Mouse (Mus musculus): Measurements from ENCODE around the gene Gm4301. TPM values are rescaled to one million over a fixed set of nuclear protein-coding genes. Genes with fewer than 3 reads are reported as not detected.
"Not testable (repeated sequence)": the region's sequence is repeated elsewhere in the genome, so short reads cannot be mapped to it uniquely, and the experiment has no call there.

Gene Gm4301
- polyA plus RNA-seq (2016; fragmentation: Nextera tagmentation; extraction: Ambion mirVana) = not detected in 2 replicates

DNA sequence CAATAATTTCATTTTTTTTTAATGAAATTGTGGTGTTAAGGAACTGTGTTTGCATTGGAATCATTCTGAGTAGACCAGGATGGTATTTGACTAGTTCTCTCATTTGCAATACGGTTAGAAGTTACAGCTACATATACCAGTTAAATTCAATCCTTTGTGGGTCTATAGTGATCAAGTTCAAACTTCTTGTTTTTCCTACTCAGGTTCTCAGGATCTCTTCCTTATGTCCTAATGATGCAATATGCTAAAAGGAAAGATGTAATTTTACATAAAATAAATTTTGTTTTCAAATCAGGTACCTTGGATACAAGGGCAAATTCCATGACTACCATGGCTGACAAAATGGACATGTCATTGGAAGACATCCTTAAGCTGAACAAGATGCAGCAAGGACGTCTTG lies at the start of gene Gm4301:
TSS of gene Gm4301 (plus strand) at position 301 of the 400 bp plus-strand sequence.
- H3K4me1 ChIP-seq; H3K27ac ChIP-seq; H3K4me3 ChIP-seq; H3K9me3 ChIP-seq (replicated peaks); H3K27me3 ChIP-seq (ENCODE audit: low read depth, poor library complexity, severe bottlenecking); DNase-seq (ENCODE audit: low spot score); H3K36me3 ChIP-seq: not testable (repeated sequence)
- no CpG with 5 or more reads among the region's 2 CpGs for WGBS

DNA sequence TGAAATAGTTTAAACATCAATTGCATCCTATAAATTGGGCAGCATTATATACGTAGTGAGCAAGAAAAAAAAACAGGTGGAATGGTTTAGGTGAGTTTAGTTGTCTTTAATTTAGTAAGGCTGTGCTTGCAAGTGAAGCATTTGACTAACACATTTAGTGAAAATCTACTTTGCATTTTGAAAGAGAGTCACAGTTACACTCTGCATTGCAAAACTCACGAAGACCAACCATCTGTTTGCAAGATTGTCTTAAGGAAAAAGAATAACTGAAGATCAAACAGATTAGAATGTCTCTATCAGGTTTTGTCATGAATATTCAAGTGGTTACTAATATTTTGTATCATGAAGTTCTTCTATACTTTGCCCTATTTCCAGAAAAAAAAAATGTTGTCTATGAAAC lies 39.4 kb upstream of the Gm4301 start:
- Histone ChIP-seq H3K36me3 (no peaks in the 10 kb centered on the region), H3K27ac (no peak overlapping the region), H3K4me1 (no peaks in the 10 kb centered on the region), H3K27me3 (ENCODE audit: low read depth, poor library complexity, severe bottlenecking) (no peaks in the 10 kb centered on the region), H3K4me3 (no peak overlapping the region), H3K9me3 (replicated peaks) (no peaks in the 10 kb centered on the region)
- no peak for DNase-seq (ENCODE audit: low spot score)
- 86% methylated on average over 2 of the region's 2 CpGs for WGBS

DNA sequence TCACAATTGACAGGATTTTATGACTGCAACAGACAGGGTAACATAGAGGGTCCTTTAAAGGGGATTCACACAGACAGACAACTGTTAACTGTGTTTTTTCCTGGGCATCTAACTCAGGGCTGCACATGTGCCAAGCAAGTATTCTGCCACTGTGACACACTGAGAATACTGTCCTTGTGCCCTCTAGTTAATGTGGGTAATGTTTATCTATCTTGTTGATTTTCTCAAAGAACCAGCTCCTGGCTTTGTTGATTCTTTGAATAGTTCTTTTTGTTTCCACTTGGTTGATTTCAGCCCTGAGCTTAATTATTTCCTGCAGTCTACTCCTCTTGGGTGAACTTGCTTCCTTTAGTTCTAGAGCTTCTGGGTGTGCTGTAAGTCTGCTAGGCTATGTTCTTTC lies 35.4 kb upstream of the Gm4301 start:
- not testable (repeated sequence) for H3K4me3 ChIP-seq; DNase-seq (ENCODE audit: low spot score); H3K27me3 ChIP-seq (ENCODE audit: low read depth, poor library complexity, severe bottlenecking)

DNA sequence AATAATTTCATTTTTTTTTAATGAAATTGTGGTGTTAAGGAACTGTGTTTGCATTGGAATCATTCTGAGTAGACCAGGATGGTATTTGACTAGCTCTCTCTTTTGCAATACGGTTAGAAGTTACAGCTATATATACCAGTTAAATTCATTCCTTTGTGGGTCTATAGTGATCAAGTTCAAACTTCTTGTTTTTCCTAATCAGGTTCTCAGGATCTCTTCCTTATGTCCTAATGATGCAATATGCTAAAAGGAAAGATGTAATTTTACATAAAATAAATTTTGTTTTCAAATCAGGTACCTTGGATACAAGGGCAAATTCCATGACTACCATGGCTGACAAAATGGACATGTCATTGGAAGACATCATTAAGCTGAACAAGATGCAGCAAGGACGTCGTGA lies 5.1 kb downstream of the Gm4301 start, which contains the start of gene Gm4302:
TSS of gene Gm4302 (plus strand) at position 301 of the 400 bp plus-strand sequence.
- not testable (repeated sequence) for H3K27me3 ChIP-seq (ENCODE audit: low read depth, poor library complexity, severe bottlenecking); DNase-seq (ENCODE audit: low spot score); H3K4me3 ChIP-seq; H3K36me3 ChIP-seq; H3K9me3 ChIP-seq (replicated peaks); H3K4me1 ChIP-seq; H3K27ac ChIP-seq
- no CpG with 5 or more reads among the region's 3 CpGs for WGBS

More for the DNA sequence above, 35.4 kb upstream of the Gm4301 start:
- not testable (repeated sequence) for H3K9me3 ChIP-seq (replicated peaks); H3K27ac ChIP-seq; H3K36me3 ChIP-seq; H3K4me1 ChIP-seq

DNA sequence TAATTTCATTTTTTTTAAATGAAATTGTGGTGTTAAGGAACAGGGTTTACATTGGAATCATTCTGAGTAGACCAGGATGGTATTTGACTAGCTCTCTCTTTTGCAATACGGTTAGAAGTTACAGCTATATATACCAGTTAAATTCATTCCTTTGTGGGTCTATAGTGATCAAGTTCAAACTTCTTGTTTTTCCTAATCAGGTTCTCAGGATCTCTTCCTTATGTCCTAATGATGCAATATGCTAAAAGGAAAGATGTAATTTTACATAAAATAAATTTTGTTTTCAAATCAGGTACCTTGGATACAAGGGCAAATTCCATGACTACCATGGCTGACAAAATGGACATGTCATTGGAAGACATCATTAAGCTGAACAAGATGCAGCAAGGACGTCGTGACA lies 10.2 kb downstream of the Gm4301 start, which contains the start of gene Gm4303:
TSS of gene Gm4303 (plus strand) at position 301 of the 400 bp plus-strand sequence.
- H3K4me1 ChIP-seq; H3K27me3 ChIP-seq (ENCODE audit: low read depth, poor library complexity, severe bottlenecking): not testable (repeated sequence)
- WGBS = no CpG with 5 or more reads among the region's 3 CpGs

DNA sequence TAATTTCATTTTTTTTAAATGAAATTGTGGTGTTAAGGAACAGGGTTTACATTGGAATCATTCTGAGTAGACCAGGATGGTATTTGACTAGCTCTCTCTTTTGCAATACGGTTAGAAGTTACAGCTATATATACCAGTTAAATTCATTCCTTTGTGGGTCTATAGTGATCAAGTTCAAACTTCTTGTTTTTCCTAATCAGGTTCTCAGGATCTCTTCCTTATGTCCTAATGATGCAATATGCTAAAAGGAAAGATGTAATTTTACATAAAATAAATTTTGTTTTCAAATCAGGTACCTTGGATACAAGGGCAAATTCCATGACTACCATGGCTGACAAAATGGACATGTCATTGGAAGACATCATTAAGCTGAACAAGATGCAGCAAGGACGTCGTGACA lies 15.3 kb downstream of the Gm4301 start, which contains the start of gene Gm4305:
TSS of gene Gm4305 (plus strand) at position 301 of the 400 bp plus-strand sequence.
- no CpG with 5 or more reads among the region's 3 CpGs for WGBS

More for the DNA sequence above, 10.2 kb downstream of the Gm4301 start, which contains the start of gene Gm4303:
- H3K4me3 ChIP-seq; DNase-seq (ENCODE audit: low spot score); H3K27ac ChIP-seq; H3K36me3 ChIP-seq; H3K9me3 ChIP-seq (replicated peaks): not testable (repeated sequence)

DNA sequence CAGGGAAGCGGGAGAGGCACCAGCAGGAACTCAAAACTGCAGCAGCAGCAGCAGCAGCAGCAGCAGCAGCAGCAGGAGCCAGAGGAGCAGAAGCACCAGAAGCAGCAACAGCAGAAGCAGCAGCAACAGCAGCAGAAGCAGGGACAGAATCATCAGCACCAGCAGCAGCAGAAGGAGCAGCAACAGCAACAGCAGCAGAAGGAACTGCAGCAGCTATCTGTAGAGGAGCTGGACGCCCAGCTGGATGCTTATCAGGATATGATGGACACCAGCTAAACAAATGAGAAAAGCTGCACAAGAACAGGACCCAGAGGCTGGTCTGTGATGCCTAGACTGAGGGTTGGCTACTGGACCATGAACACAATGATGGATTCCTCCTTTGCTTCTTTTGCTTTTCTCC lies 21.4 kb downstream of the Gm4301 start:
- WGBS = 93% methylated on average over 2 of the region's 2 CpGs
- not testable (repeated sequence) for H3K4me3 ChIP-seq; H3K9me3 ChIP-seq (replicated peaks); H3K27ac ChIP-seq; H3K27me3 ChIP-seq (ENCODE audit: low read depth, poor library complexity, severe bottlenecking); H3K4me1 ChIP-seq; H3K36me3 ChIP-seq; DNase-seq (ENCODE audit: low spot score)

More for the DNA sequence above, 15.3 kb downstream of the Gm4301 start, which contains the start of gene Gm4305:
- H3K4me3 ChIP-seq; H3K9me3 ChIP-seq (replicated peaks); H3K36me3 ChIP-seq; H3K27ac ChIP-seq; H3K27me3 ChIP-seq (ENCODE audit: low read depth, poor library complexity, severe bottlenecking); DNase-seq (ENCODE audit: low spot score); H3K4me1 ChIP-seq: not testable (repeated sequence)

DNA sequence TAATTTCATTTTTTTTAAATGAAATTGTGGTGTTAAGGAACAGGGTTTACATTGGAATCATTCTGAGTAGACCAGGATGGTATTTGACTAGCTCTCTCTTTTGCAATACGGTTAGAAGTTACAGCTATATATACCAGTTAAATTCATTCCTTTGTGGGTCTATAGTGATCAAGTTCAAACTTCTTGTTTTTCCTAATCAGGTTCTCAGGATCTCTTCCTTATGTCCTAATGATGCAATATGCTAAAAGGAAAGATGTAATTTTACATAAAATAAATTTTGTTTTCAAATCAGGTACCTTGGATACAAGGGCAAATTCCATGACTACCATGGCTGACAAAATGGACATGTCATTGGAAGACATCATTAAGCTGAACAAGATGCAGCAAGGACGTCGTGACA lies 25.6 kb downstream of the Gm4301 start, which contains the start of gene Gm4307:
TSS of gene Gm4307 (plus strand) at position 301 of the 400 bp plus-strand sequence.
- no CpG with 5 or more reads among the region's 3 CpGs for WGBS
- not testable (repeated sequence) for DNase-seq (ENCODE audit: low spot score); H3K9me3 ChIP-seq (replicated peaks); H3K27ac ChIP-seq; H3K27me3 ChIP-seq (ENCODE audit: low read depth, poor library complexity, severe bottlenecking); H3K4me1 ChIP-seq; H3K4me3 ChIP-seq; H3K36me3 ChIP-seq

DNA sequence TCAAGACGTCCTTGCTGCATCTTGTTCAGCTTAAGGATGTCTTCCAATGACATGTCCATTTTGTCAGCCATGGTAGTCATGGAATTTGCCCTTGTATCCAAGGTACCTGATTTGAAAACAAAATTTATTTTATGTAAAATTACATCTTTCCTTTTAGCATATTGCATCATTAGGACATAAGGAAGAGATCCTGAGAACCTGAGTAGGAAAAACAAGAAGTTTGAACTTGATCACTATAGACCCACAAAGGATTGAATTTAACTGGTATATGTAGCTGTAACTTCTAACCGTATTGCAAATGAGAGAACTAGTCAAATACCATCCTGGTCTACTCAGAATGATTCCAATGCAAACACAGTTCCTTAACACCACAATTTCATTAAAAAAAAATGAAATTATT lies 47.0 kb downstream of the Gm4301 start, which contains the start of gene Gm4312:
TSS of gene Gm4312 (minus strand) at position 101 of the 400 bp plus-strand sequence.
- WGBS = no CpG with 5 or more reads among the region's 2 CpGs
- not testable (repeated sequence) for H3K27me3 ChIP-seq (ENCODE audit: low read depth, poor library complexity, severe bottlenecking)

More for the DNA sequence above, 47.0 kb downstream of the Gm4301 start, which contains the start of gene Gm4312:
- not testable (repeated sequence) for DNase-seq (ENCODE audit: low spot score); H3K9me3 ChIP-seq (replicated peaks); H3K4me1 ChIP-seq; H3K36me3 ChIP-seq; H3K4me3 ChIP-seq; H3K27ac ChIP-seq

Other genes with a start within 250 kb of the Gm4301 start
- not detected in 2 replicates for gene Gm4302, start 5.2 kb downstream of the Gm4301 start, polyA plus RNA-seq (2016; fragmentation: Nextera tagmentation; extraction: Ambion mirVana)
- gene Gm4303, start 10.3 kb downstream of the Gm4301 start, polyA plus RNA-seq (2016; fragmentation: Nextera tagmentation; extraction: Ambion mirVana) = not detected in 2 replicates
- not detected in 2 replicates for gene Gm4305, start 15.4 kb downstream of the Gm4301 start, polyA plus RNA-seq (2016; fragmentation: Nextera tagmentation; extraction: Ambion mirVana)
- not detected in 2 replicates for gene Gm4307, start 25.7 kb downstream of the Gm4301 start, polyA plus RNA-seq (2016; fragmentation: Nextera tagmentation; extraction: Ambion mirVana)
- gene Gm4312, start 46.9 kb downstream of the Gm4301 start, polyA plus RNA-seq (2016; fragmentation: Nextera tagmentation; extraction: Ambion mirVana) = not detected in 2 replicates
- gene Tmtc3, start 151.7 kb downstream of the Gm4301 start, polyA plus RNA-seq (2016; fragmentation: Nextera tagmentation; extraction: Ambion mirVana) = 23.1 and 25.4 TPM in 2 replicates
- 4.5 and 5.2 TPM in 2 replicates for gene Cep290, start 151.9 kb downstream of the Gm4301 start, polyA plus RNA-seq (2016; fragmentation: Nextera tagmentation; extraction: Ambion mirVana)

Measured in limb, embryonic 10.5 days (tissue).